Mouse (Mus musculus): ENCODE measurements at regions not wholly inside any gene's neighbourhood (a gene's known extent, or its start where the extent isn't known, plus 50 kb on each side); places are given as distances from the start of the nearest gene placed in this dataset.

GRCm38 (mm10) chr13:57365096-57365495, 469.3 kb upstream of the Trpc7 start:
- no peak for TF ChIP-seq EP300 (IDR thresholded peaks at IDR 0.05; ENCODE audit: low read depth)
- TF ChIP-seq CTCF (IDR thresholded peaks at IDR 0.05; ENCODE audit: low read depth), result no peak
- H3K4me3 ChIP-seq (ENCODE audit: insufficient read depth in 1 of 2, low read depth in 2 of 2, low read length in 2 of 2), result no peak overlapping the region
- DNase-seq (ENCODE audit: low read depth in 3 of 3, low spot score in 3 of 3), result no peak
- no peaks in the 10 kb centered on the region for H3K36me3 ChIP-seq (replicated peaks; ENCODE audit: control insufficient read depth, insufficient read depth, low read depth)
- no peaks in the 10 kb centered on the region for H3K27me3 ChIP-seq (ENCODE audit: control insufficient read depth, insufficient read depth, low read length)
- H3K9me3 ChIP-seq (ENCODE audit: control insufficient read depth, low read length), result no peaks in the 10 kb centered on the region
- ATAC-seq (ENCODE audit: insufficient read depth), result no peak
- no peaks in the 10 kb centered on the region for H3K4me1 ChIP-seq (replicated peaks; ENCODE audit: control insufficient read depth in 2 of 2, insufficient read depth in 2 of 2, low read length in 1 of 2)
- WGBS (ENCODE audit: insufficient replicate concordance), result 70% methylated on average over 6 of the region's 6 CpGs
- H3K27ac ChIP-seq, result no peak overlapping the region
- no peak overlapping the region for H3K9ac ChIP-seq (replicated peaks)
- H3K4me2 ChIP-seq (ENCODE audit: low read depth), result no peak overlapping the region

- H3K27ac ChIP-seq, result no peak overlapping the region
- no peak overlapping the region for H3K9ac ChIP-seq (replicated peaks)
- no peaks in the 10 kb centered on the region for H3K4me1 ChIP-seq (replicated peaks; ENCODE audit: control insufficient read depth in 2 of 2, insufficient read depth in 2 of 2, low read length in 1 of 2)
- no peaks in the 10 kb centered on the region for H3K27me3 ChIP-seq (ENCODE audit: control insufficient read depth, insufficient read depth, low read length)
- no peaks in the 10 kb centered on the region for H3K36me3 ChIP-seq (replicated peaks; ENCODE audit: control insufficient read depth, insufficient read depth, low read depth)
- no peak for TF ChIP-seq EP300 (IDR thresholded peaks at IDR 0.05; ENCODE audit: low read depth)
- TF ChIP-seq CTCF (IDR thresholded peaks at IDR 0.05; ENCODE audit: low read depth), result no peak
- ATAC-seq (ENCODE audit: insufficient read depth), result no peak
- H3K4me3 ChIP-seq (ENCODE audit: insufficient read depth in 1 of 2, low read depth in 2 of 2, low read length in 2 of 2), result no peak overlapping the region
- 67% methylated on average over 2 of the region's 2 CpGs for WGBS (ENCODE audit: insufficient replicate concordance)
- no peak overlapping the region for H3K4me2 ChIP-seq (ENCODE audit: low read depth)
- DNase-seq (ENCODE audit: low read depth in 3 of 3, low spot score in 3 of 3), result no peak
- H3K9me3 ChIP-seq (ENCODE audit: control insufficient read depth, low read length), result no peaks in the 10 kb centered on the region
Measured at GRCm38 (mm10) chr13:57364396-57364795, 468.6 kb upstream of the Trpc7 start.

- H3K9me3 ChIP-seq (ENCODE audit: control insufficient read depth, low read length), result no peaks in the 10 kb centered on the region
- TF ChIP-seq CTCF (IDR thresholded peaks at IDR 0.05; ENCODE audit: low read depth) (no peak), EP300 (IDR thresholded peaks at IDR 0.05; ENCODE audit: low read depth) (no peak)
- no peaks in the 10 kb centered on the region for H3K4me1 ChIP-seq (replicated peaks; ENCODE audit: control insufficient read depth in 2 of 2, insufficient read depth in 2 of 2, low read length in 1 of 2)
- H3K36me3 ChIP-seq (replicated peaks; ENCODE audit: control insufficient read depth, insufficient read depth, low read depth), result no peaks in the 10 kb centered on the region
- ATAC-seq (ENCODE audit: insufficient read depth) (no peak), DNase-seq (ENCODE audit: low read depth in 3 of 3, low spot score in 3 of 3) (no peak)
- WGBS (ENCODE audit: insufficient replicate concordance), result 17% methylated on average over 6 of the region's 6 CpGs
- H3K4me3 ChIP-seq (ENCODE audit: insufficient read depth in 1 of 2, low read depth in 2 of 2, low read length in 2 of 2), result no peak overlapping the region
- H3K9ac ChIP-seq (replicated peaks), result no peak overlapping the region
- H3K27ac ChIP-seq, result no peak overlapping the region
- H3K27me3 ChIP-seq (ENCODE audit: control insufficient read depth, insufficient read depth, low read length), result no peaks in the 10 kb centered on the region
- no peak overlapping the region for H3K4me2 ChIP-seq (ENCODE audit: low read depth)
Measured at GRCm38 (mm10) chr13:57362563-57362962, 466.8 kb upstream of the Trpc7 start.

- WGBS (ENCODE audit: insufficient replicate concordance), result 61% methylated on average over 7 of the region's 7 CpGs
Measured at GRCm38 (mm10) chr13:57361286-57361685, 465.5 kb upstream of the Trpc7 start.

GRCm38 (mm10) chr13:57354606-57355005, 458.8 kb upstream of the Trpc7 start:
- H3K4me2 ChIP-seq (ENCODE audit: low read depth), result no peak overlapping the region
- H3K27ac ChIP-seq, result no peak overlapping the region
- no peak overlapping the region for H3K4me3 ChIP-seq (ENCODE audit: insufficient read depth in 1 of 2, low read depth in 2 of 2, low read length in 2 of 2)
- 71% methylated on average over 7 of the region's 7 CpGs for WGBS (ENCODE audit: insufficient replicate concordance)
- no peak for TF ChIP-seq CTCF (IDR thresholded peaks at IDR 0.05; ENCODE audit: low read depth)
- TF ChIP-seq EP300 (IDR thresholded peaks at IDR 0.05; ENCODE audit: low read depth), result no peak
- H3K36me3 ChIP-seq (replicated peaks; ENCODE audit: control insufficient read depth, insufficient read depth, low read depth), result no peaks in the 10 kb centered on the region
- H3K27me3 ChIP-seq (ENCODE audit: control insufficient read depth, insufficient read depth, low read length), result no peaks in the 10 kb centered on the region
- no peaks in the 10 kb centered on the region for H3K4me1 ChIP-seq (replicated peaks; ENCODE audit: control insufficient read depth in 2 of 2, insufficient read depth in 2 of 2, low read length in 1 of 2)
- no peaks in the 10 kb centered on the region for H3K9me3 ChIP-seq (ENCODE audit: control insufficient read depth, low read length)
- DNase-seq (ENCODE audit: low read depth in 3 of 3, low spot score in 3 of 3), result no peak
- H3K9ac ChIP-seq (replicated peaks), result no peak overlapping the region
- ATAC-seq (ENCODE audit: insufficient read depth), result no peak

More at GRCm38 (mm10) chr13:57361286-57361685, 465.5 kb upstream of the Trpc7 start:
- DNase-seq (ENCODE audit: low read depth in 3 of 3, low spot score in 3 of 3), result no peak
- no peak for TF ChIP-seq EP300 (IDR thresholded peaks at IDR 0.05; ENCODE audit: low read depth)
- no peak for TF ChIP-seq CTCF (IDR thresholded peaks at IDR 0.05; ENCODE audit: low read depth)
- H3K4me3 ChIP-seq (ENCODE audit: insufficient read depth in 1 of 2, low read depth in 2 of 2, low read length in 2 of 2), result no peak overlapping the region
- H3K27me3 ChIP-seq (ENCODE audit: control insufficient read depth, insufficient read depth, low read length), result no peaks in the 10 kb centered on the region
- no peaks in the 10 kb centered on the region for H3K36me3 ChIP-seq (replicated peaks; ENCODE audit: control insufficient read depth, insufficient read depth, low read depth)
- H3K27ac ChIP-seq, result no peak overlapping the region
- no peak overlapping the region for H3K9ac ChIP-seq (replicated peaks)
- ATAC-seq (ENCODE audit: insufficient read depth), result no peak
- H3K9me3 ChIP-seq (ENCODE audit: control insufficient read depth, low read length), result no peaks in the 10 kb centered on the region
- no peaks in the 10 kb centered on the region for H3K4me1 ChIP-seq (replicated peaks; ENCODE audit: control insufficient read depth in 2 of 2, insufficient read depth in 2 of 2, low read length in 1 of 2)
- H3K4me2 ChIP-seq (ENCODE audit: low read depth), result no peak overlapping the region
